Comparison of ENCODE assay signal across 10 mouse cellular contexts in genomic region chr8:47787705-47788104, GRCm38 (mm10). TPM values are rescaled to one million over a fixed set of nuclear protein-coding genes. Genes with fewer than 3 reads are reported as not detected.
DNase-seq lines count a peak whose midpoint lies in the region; ATAC-seq and TF ChIP-seq lines count a peak whose summit lies in the region.
"Had no signal": no experiment of that assay in that cellular context is flagged by ENCODE, and none has a peak within 500 bp of the region (broad histone marks: within the 10 kb centered on the region; RNA-seq: fewer than 3 reads in every experiment).

No protein-coding gene starts in this region.

- H3K4me1 ChIP-seq in limb, embryonic 14.5 days (ENCODE audit: control insufficient read depth, insufficient read depth, low read length), result no peaks in the 10 kb centered on the region

- TF ChIP-seq CTCF in gastrocnemius, adult 2 months (IDR thresholded peaks at IDR 0.05), result no peak

- H3K4me2 ChIP-seq in limb, embryonic 14.5 days (replicated peaks; ENCODE audit: low read depth, low read length, severe bottlenecking), result no peak overlapping the region

- WGBS in limb, embryonic 14.5 days, result 49% methylated on average over 10 of the region's 10 CpGs

- intact Hi-C loops in gastrocnemius, adult 2 months (cut with DNase I), result no loop called here

- peak; percentile 75 for DNase-seq in Muller cell, postnatal 12 days (ENCODE audit: inconsistent ontology term)
- peak; percentile 79 for DNase-seq in adrenal gland, adult 8-10 months
- DNase-seq in limb, embryonic 14.5 days (ENCODE audit: low spot score), result no peak
- no peak for DNase-seq in gastrocnemius, adult 2 months
- DNase-seq in urinary bladder, postnatal 4 days (ENCODE audit: low spot score in 2 of 2), result no peak
- DNase-seq in frontal cortex, postnatal 25 days (ENCODE audit: low spot score in 2 of 2), result no peak
- DNase-seq in cerebellum, adult 8-10 months, result no peak
- DNase-seq: kidney, adult 9 months; lung, postnatal 4 days had no signal

- H3K36me3 ChIP-seq in limb, embryonic 14.5 days (ENCODE audit: control insufficient read depth, insufficient read depth, low read length), result no peaks in the 10 kb centered on the region

- H3K9me3 ChIP-seq in limb, embryonic 14.5 days (ENCODE audit: control insufficient read depth, low read length), result no peaks in the 10 kb centered on the region

- no peak overlapping the region for H3K27ac ChIP-seq in limb, embryonic 14.5 days (replicated peaks; ENCODE audit: low read depth, low read length)
- no peak overlapping the region; the same call in 1 of the 2 replicates for H3K27ac ChIP-seq in gastrocnemius, adult 2 months

- ATAC-seq in granulocyte monocyte progenitor cell, adult 5-6 weeks (replicated peaks; ENCODE audit: poor library complexity, severe bottlenecking), result peak; percentile 20; the same call in 1 of the 2 replicates
- no peak for ATAC-seq in limb, embryonic 14.5 days (ENCODE audit: low FRiP score, low read depth)

- H3K4me3 ChIP-seq in limb, embryonic 14.5 days (replicated peaks; ENCODE audit: low read length), result no peak overlapping the region
- no peak overlapping the region for H3K4me3 ChIP-seq in gastrocnemius, adult 2 months

- 0 out of 2 replicates have a peak overlapping the region, but pooled peaks have one; percentile 13 for H3K9ac ChIP-seq in limb, embryonic 14.5 days (ENCODE audit: low read depth, low read length, severe bottlenecking)

- TF ChIP-seq POLR2A in limb, embryonic 14.5 days (IDR thresholded peaks at IDR 0.05; ENCODE audit: borderline replicate concordance, extremely low read depth, insufficient read depth, insufficient read length), result no peak

- no peaks in the 10 kb centered on the region for H3K27me3 ChIP-seq in limb, embryonic 14.5 days (ENCODE audit: control insufficient read depth, insufficient read depth, low read length)

RNA-seq across cellular contexts. Expression of gene Cldn24, which starts 34.2 kb away (rescaled TPM):
- total RNA-seq in adrenal gland, adult 8-10 months (2022), result not detected
- not detected in 2 replicates for total RNA-seq in granulocyte monocyte progenitor cell, adult 5-6 weeks (2014; fragmentation: Nextera tagmentation)
- not detected in 2 replicates for total RNA-seq in granulocyte monocyte progenitor cell, adult 5-6 weeks (2017)
- polyA plus RNA-seq in limb, embryonic 14.5 days (2012; rRNA removed), result not detected in 2 replicates
- not detected in 2 replicates for polyA plus RNA-seq in limb, embryonic 14.5 days (2014; fragmentation: Nextera tagmentation; extraction: Ambion mirVana)
- not detected for total RNA-seq in gastrocnemius, adult 2 months (2021)

RNA-seq across cellular contexts. Expression of gene Cldn22, which starts 36.6 kb away (rescaled TPM):
- 1 to 10 TPM; 1.2 to 2.3 (median 1.5) TPM for total RNA-seq in adrenal gland, adult 8-10 months (2022)
- total RNA-seq in granulocyte monocyte progenitor cell, adult 5-6 weeks (2014; fragmentation: Nextera tagmentation), result not detected in 2 replicates
- total RNA-seq in granulocyte monocyte progenitor cell, adult 5-6 weeks (2017), result not detected in 2 replicates
- polyA plus RNA-seq in limb, embryonic 14.5 days (2012; rRNA removed), result 0.08 TPM in 1 of 2 replicates, not detected in the other
- not detected in 2 replicates for polyA plus RNA-seq in limb, embryonic 14.5 days (2014; fragmentation: Nextera tagmentation; extraction: Ambion mirVana)
- total RNA-seq in gastrocnemius, adult 2 months (2021), result under 1 TPM; 0.31 TPM

Comparison
In these comparisons a context has a peak if more than half of its experiments do, and no peak if none do; other contexts are left out.
1. DNase-seq: peak in Muller cell, postnatal 12 days (single experiment) and adrenal gland, adult 8-10 months (single experiment); none in limb, embryonic 14.5 days (single experiment), gastrocnemius, adult 2 months (single experiment), urinary bladder, postnatal 4 days (0 of 2), frontal cortex, postnatal 25 days (0 of 2) and cerebellum, adult 8-10 months (single experiment).